Mouse (Mus musculus): ENCODE results near the gene Trnt1.

DNA sequence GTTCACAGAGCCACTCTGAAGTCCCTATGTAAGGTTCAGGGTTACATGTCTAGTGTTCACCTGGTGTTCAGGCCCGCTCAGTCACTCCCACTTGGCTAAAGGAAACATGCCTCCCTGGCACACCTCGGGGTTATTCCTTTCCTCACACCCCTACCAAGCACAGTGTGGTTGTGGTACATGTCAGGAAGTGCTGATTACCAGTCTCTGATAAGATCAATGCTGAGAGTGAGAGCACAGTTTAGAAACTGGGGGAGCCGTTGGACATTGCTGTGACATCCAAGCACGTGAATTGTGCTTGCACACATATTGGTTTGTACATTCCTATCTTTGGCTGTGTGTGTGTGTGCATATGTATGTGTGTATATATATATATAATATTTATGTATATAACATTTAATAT lies 36.4 kb upstream of the Trnt1 start:
- TF ChIP-seq CTCF (IDR thresholded peaks at IDR 0.05; ENCODE audit: borderline replicate concordance, insufficient read depth, low read depth, low read length), result no peak
- TF ChIP-seq POLR2A (IDR thresholded peaks at IDR 0.05; ENCODE audit: borderline replicate concordance, insufficient read depth, low read length), result no peak

All from cerebellum, adult 2 months (tissue).